Mouse (Mus musculus) intestine, embryonic 16.5 days (tissue): ENCODE measurements around the gene Tnfsf13. TPM values are rescaled to one million over a fixed set of nuclear protein-coding genes. Genes with fewer than 3 reads are reported as not detected.

Experiments used
- ATAC-seq: fragments of 200-750 bp; cut with Nextera tagmentation; 2 replicates; pipeline ENCODE4 v1.8.0; 2017; ENCODE audit warnings: moderate TSS enrichment, moderate library complexity
- H3K27ac ChIP-seq: fragments of 300-500 bp; sonication (generic); 2 replicates; pipeline ENCODE4 v1.5.1; 2014; ENCODE audit warnings: mild to moderate bottlenecking, low read length
- H3K27me3 ChIP-seq: fragments of 300-500 bp; sonication (generic); replicated peaks from 2 replicates; pipeline ENCODE4 v1.6.1; 2014; ENCODE audit warnings: low read length, control low read depth, mixed read lengths; ENCODE audit not compliant: control insufficient read depth, insufficient read depth
- H3K36me3 ChIP-seq: fragments of 300-500 bp; sonication (generic); 2 replicates; pipeline ENCODE4 v1.6.1; 2014; ENCODE audit warnings: low read length, control low read depth; ENCODE audit not compliant: control insufficient read depth, insufficient read depth
- H3K4me1 ChIP-seq: fragments of 300-500 bp; sonication (generic); 2 replicates; pipeline ENCODE4 v1.6.1; 2014; ENCODE audit warnings: low read length, control low read depth, mixed read lengths; ENCODE audit not compliant: control insufficient read depth, insufficient read depth
- H3K4me2 ChIP-seq: fragments of 300-500 bp; sonication (generic); 2 replicates; pipeline ENCODE4 v1.6.1; 2014; ENCODE audit warnings: low read depth, low read length, control low read depth
- H3K4me3 ChIP-seq: fragments of 300-500 bp; sonication (generic); 2 replicates; pipeline ENCODE4 v1.5.1; 2014; ENCODE audit warnings: mild to moderate bottlenecking, low read length
- H3K9ac ChIP-seq: fragments of 300-500 bp; sonication (generic); 2 replicates; pipeline ENCODE4 v1.6.1; 2014; ENCODE audit warnings: low read depth, low read length
- H3K9me3 ChIP-seq: fragments of 300-500 bp; sonication (generic); 2 replicates; pipeline ENCODE4 v1.6.1; 2016; ENCODE audit warnings: low read length, control low read depth; ENCODE audit not compliant: control insufficient read depth
- WGBS: fragments of 180-500 bp; shearing (Covaris S2); extraction: QIAGEN DNeasy Blood & Tissue Kit; methylation state at CpG from one replicate; pipeline ENCODE4 v1.1.7; 2014; 5-methylcytosine and 5-hydroxymethylcytosine counted together
- polyA plus RNA-seq: library from polyadenylated mRNA; unstranded; fragments of >200 nt; fragmentation: Nextera tagmentation; extraction: Ambion mirVana; gene quantifications from 2 replicates; pipeline ENCODE4 v1.2.1, GENCODE M21; 2015

The Tnfsf13 gene
- polyA plus RNA-seq, 1 experiment from 2014 or later = 0.57 TPM

- Histone ChIP-seq H3K4me3 (peak overlapping the region; percentile 62), H3K4me2 (peak overlapping the region; percentile 90), H3K27ac (peak overlapping the region; percentile 63; the same call in 1 of the 2 replicates), H3K9ac (peak overlapping the region; percentile 81), H3K9me3 (no peaks in the 10 kb centered on the region), H3K27me3 (no peaks in the 10 kb centered on the region), H3K36me3 (no peaks in the 10 kb centered on the region), H3K4me1 (peaks cover 9% of the 10 kb centered on the region)
- ATAC-seq = no peak
- WGBS = 29% methylated on average over 6 of the region's 6 CpGs
Measured at GRCm38 (mm10) chr11:69695046-69695360, 9.4 kb upstream of the Tnfsf13 start.

- no peaks in the 10 kb centered on the region for H3K9me3 ChIP-seq
- no peak overlapping the region for H3K4me3 ChIP-seq
- ATAC-seq = no peak
- WGBS = 62% methylated on average over 11 of the region's 11 CpGs
- H3K27me3 ChIP-seq = no peaks in the 10 kb centered on the region
- no peak overlapping the region for H3K4me2 ChIP-seq
- H3K36me3 ChIP-seq = no peaks in the 10 kb centered on the region
- H3K27ac ChIP-seq = no peak overlapping the region
- H3K4me1 ChIP-seq = peaks cover 9% of the 10 kb centered on the region
- H3K9ac ChIP-seq = no peak overlapping the region
Measured at GRCm38 (mm10) chr11:69693421-69693965, 7.9 kb upstream of the Tnfsf13 start.

GRCm38 (mm10) chr11:69692863-69693262, 7.3 kb upstream of the Tnfsf13 start:
- ATAC-seq = peak; percentile 65
- Histone ChIP-seq H3K27ac (no peak overlapping the region), H3K4me3 (no peak overlapping the region), H3K36me3 (no peaks in the 10 kb centered on the region), H3K9me3 (no peaks in the 10 kb centered on the region), H3K4me1 (peaks cover 9% of the 10 kb centered on the region), H3K4me2 (no peak overlapping the region), H3K9ac (no peak overlapping the region), H3K27me3 (no peaks in the 10 kb centered on the region)
- WGBS = 67% methylated on average over 6 of the region's 6 CpGs

- Histone ChIP-seq H3K27ac (no peak overlapping the region), H3K9me3 (no peaks in the 10 kb centered on the region), H3K27me3 (no peaks in the 10 kb centered on the region), H3K4me1 (peaks cover 9% of the 10 kb centered on the region), H3K36me3 (no peaks in the 10 kb centered on the region), H3K4me2 (no peak overlapping the region), H3K9ac (no peak overlapping the region), H3K4me3 (no peak overlapping the region)
- no peak for ATAC-seq
- 72% methylated on average over 9 of the region's 9 CpGs for WGBS
Measured at GRCm38 (mm10) chr11:69692196-69692811, 6.7 kb upstream of the Tnfsf13 start.

- Histone ChIP-seq H3K27ac (no peak overlapping the region), H3K36me3 (no peaks in the 10 kb centered on the region), H3K4me2 (no peak overlapping the region), H3K4me3 (no peak overlapping the region), H3K27me3 (no peaks in the 10 kb centered on the region), H3K4me1 (peaks cover 24% of the 10 kb centered on the region), H3K9me3 (no peaks in the 10 kb centered on the region), H3K9ac (no peak overlapping the region)
- 92% methylated on average over 1 of the region's 1 CpGs for WGBS
- no peak for ATAC-seq
Measured at GRCm38 (mm10) chr11:69689891-69690290, 4.3 kb upstream of the Tnfsf13 start.

- 0 out of 2 replicates have a peak overlapping the region, but pooled peaks have one; percentile 43 for H3K27ac ChIP-seq
- H3K4me1 ChIP-seq = peaks cover 31% of the 10 kb centered on the region
- H3K9ac ChIP-seq = peak overlapping the region; percentile 36
- H3K36me3 ChIP-seq = no peaks in the 10 kb centered on the region
- no peak overlapping the region for H3K4me3 ChIP-seq
- no peaks in the 10 kb centered on the region for H3K9me3 ChIP-seq
- no peaks in the 10 kb centered on the region for H3K27me3 ChIP-seq
- no peak for ATAC-seq
- H3K4me2 ChIP-seq = no peak overlapping the region
- 52% methylated on average over 5 of the region's 5 CpGs for WGBS
Measured at GRCm38 (mm10) chr11:69687061-69687460, 1.5 kb upstream of the Tnfsf13 start.

GRCm38 (mm10) chr11:69686377-69686776, 793 bp upstream of the Tnfsf13 start:
- Histone ChIP-seq H3K9ac (peak overlapping the region; percentile 36; the same call in 1 of the 2 replicates), H3K27me3 (no peaks in the 10 kb centered on the region), H3K9me3 (no peaks in the 10 kb centered on the region), H3K4me1 (peaks cover 31% of the 10 kb centered on the region), H3K27ac (peak overlapping the region; percentile 43), H3K36me3 (no peaks in the 10 kb centered on the region), H3K4me2 (0 out of 2 replicates have a peak overlapping the region, but pooled peaks have one; percentile 10), H3K4me3 (no peak overlapping the region)
- ATAC-seq = no peak
- 18% methylated on average over 4 of the region's 4 CpGs for WGBS

GRCm38 (mm10) chr11:69684936-69685335, 648 bp downstream of the Tnfsf13 start:
- Histone ChIP-seq H3K36me3 (no peaks in the 10 kb centered on the region), H3K9ac (peak overlapping the region; percentile 48), H3K27me3 (no peaks in the 10 kb centered on the region), H3K9me3 (no peaks in the 10 kb centered on the region), H3K4me3 (no peak overlapping the region), H3K4me1 (peaks cover 41% of the 10 kb centered on the region), H3K27ac (no peak overlapping the region), H3K4me2 (no peak overlapping the region)
- no peak for ATAC-seq
- 89% methylated on average over 6 of the region's 6 CpGs for WGBS

- Histone ChIP-seq H3K36me3 (no peaks in the 10 kb centered on the region), H3K27me3 (no peaks in the 10 kb centered on the region), H3K4me2 (no peak overlapping the region), H3K9ac (peak overlapping the region; percentile 41; the same call in 1 of the 2 replicates), H3K4me1 (peaks cover 41% of the 10 kb centered on the region), H3K4me3 (no peak overlapping the region), H3K27ac (peak overlapping the region; percentile 70), H3K9me3 (no peaks in the 10 kb centered on the region)
- 79% methylated on average over 12 of the region's 12 CpGs for WGBS
- ATAC-seq = peak; percentile 37
Measured at GRCm38 (mm10) chr11:69684128-69684745, 1.3 kb downstream of the Tnfsf13 start.
